In genomic region chr10:34206783-34207502, GRCm38 (mm10) we compare ENCODE assay signal across 8 mouse cellular contexts. TPM values are rescaled to one million over a fixed set of nuclear protein-coding genes. Genes with fewer than 3 reads are reported as not detected.
DNase-seq lines count a peak whose midpoint lies in the region; ATAC-seq and TF ChIP-seq lines count a peak whose summit lies in the region.

No protein-coding gene starts in this region.

- peak overlapping the region; percentile 79 for H3K4me2 ChIP-seq in forebrain, embryonic 13.5 days
- peak overlapping the region; percentile 85 for H3K4me2 ChIP-seq in heart, postnatal 0 days (ENCODE audit: low read depth, low read length)
- peak overlapping the region; percentile 82 for H3K4me2 ChIP-seq in neural tube, embryonic 13.5 days

- no peaks in the 10 kb centered on the region for H3K27me3 ChIP-seq in forebrain, embryonic 13.5 days
- no peaks in the 10 kb centered on the region for H3K27me3 ChIP-seq in heart, postnatal 0 days (ENCODE audit: control insufficient read depth, insufficient read depth, low read length)
- no peaks in the 10 kb centered on the region for H3K27me3 ChIP-seq in neural tube, embryonic 13.5 days

- no peaks in the 10 kb centered on the region for H3K9me3 ChIP-seq in forebrain, embryonic 13.5 days (replicated peaks)
- H3K9me3 ChIP-seq in heart, postnatal 0 days (replicated peaks; ENCODE audit: control insufficient read depth, low read length), result no peaks in the 10 kb centered on the region
- no peaks in the 10 kb centered on the region for H3K9me3 ChIP-seq in neural tube, embryonic 13.5 days

- no peaks in the 10 kb centered on the region for H3K36me3 ChIP-seq in forebrain, embryonic 13.5 days (ENCODE audit: poor library complexity, severe bottlenecking)
- no peaks in the 10 kb centered on the region for H3K36me3 ChIP-seq in heart, postnatal 0 days (replicated peaks; ENCODE audit: control insufficient read depth, insufficient read depth, low read length)
- H3K36me3 ChIP-seq in neural tube, embryonic 13.5 days, result no peaks in the 10 kb centered on the region

- TF ChIP-seq CTCF in heart, postnatal 0 days (IDR thresholded peaks at IDR 0.05; ENCODE audit: low read depth), result peak; percentile 26; the same call in 1 of the 2 replicates

- H3K27ac ChIP-seq in forebrain, embryonic 13.5 days, result peak overlapping the region; percentile 59
- H3K27ac ChIP-seq in heart, postnatal 0 days (ENCODE audit: low read depth), result peak overlapping the region; percentile 77
- peak overlapping the region; percentile 73 for H3K27ac ChIP-seq in neural tube, embryonic 13.5 days (replicated peaks)

- DNase-seq in CD8-positive naive resting alpha-beta T cell, adult 2 months (ENCODE audit: low read depth in 2 of 2, low spot score in 2 of 2), result peak; percentile 15 to 35
- DNase-seq in brain, adult 2 months (ENCODE audit: low read depth, low spot score), result peak; percentile 73
- peak; percentile 46 for DNase-seq in heart, postnatal 0 days (ENCODE audit: low spot score)
- peak; percentile 55 to 72 for DNase-seq in kidney, postnatal 25 days
- DNase-seq in lung, adult 18-20 months, result peak; percentile 60 to 64
- DNase-seq in testis, postnatal 14 days (ENCODE audit: low spot score), result peak; percentile 58

- peak overlapping the region; percentile 86 for H3K9ac ChIP-seq in forebrain, embryonic 13.5 days
- peak overlapping the region; percentile 73 for H3K9ac ChIP-seq in heart, postnatal 0 days (replicated peaks; ENCODE audit: low read depth, low read length)
- H3K9ac ChIP-seq in neural tube, embryonic 13.5 days, result peak overlapping the region; percentile 85

- TF ChIP-seq EP300 in heart, postnatal 0 days (IDR thresholded peaks at IDR 0.05; ENCODE audit: low read depth), result no peak

- H3K4me3 ChIP-seq in forebrain, embryonic 13.5 days, result peak overlapping the region; percentile 77
- peak overlapping the region; percentile 77 for H3K4me3 ChIP-seq in heart, postnatal 0 days (ENCODE audit: low read depth, low read length)
- H3K4me3 ChIP-seq in neural tube, embryonic 13.5 days, result peak overlapping the region; percentile 79

- ATAC-seq in forebrain, embryonic 13.5 days, result peak; percentile 97
- peak; percentile 90 for ATAC-seq in heart, postnatal 0 days (ENCODE audit: insufficient read depth, low read depth)
- ATAC-seq in neural tube, embryonic 13.5 days (ENCODE audit: low read depth), result peak; percentile 97

- peaks cover 3% of the 10 kb centered on the region for H3K4me1 ChIP-seq in forebrain, embryonic 13.5 days
- H3K4me1 ChIP-seq in heart, postnatal 0 days (ENCODE audit: control insufficient read depth, insufficient read depth), result no peaks in the 10 kb centered on the region
- H3K4me1 ChIP-seq in neural tube, embryonic 13.5 days (replicated peaks), result peaks cover 7% of the 10 kb centered on the region

- WGBS in forebrain, embryonic 13.5 days, result 1% methylated on average over 49 of the region's 65 CpGs
- WGBS in heart, postnatal 0 days, result under 1% methylated on average over 61 of the region's 65 CpGs
- under 1% methylated on average over 63 of the region's 65 CpGs for WGBS in neural tube, embryonic 13.5 days

RNA-seq across cellular contexts. Expression of gene Dse, which starts 0.6 kb away (rescaled TPM):
- polyA plus RNA-seq in forebrain, embryonic 13.5 days (2015; fragmentation: Nextera tagmentation; extraction: Ambion mirVana), result 4.6 and 4.9 TPM in 2 replicates
- total RNA-seq in heart, postnatal 0 days (2014; rRNA removed; ENCODE audit: low replicate concordance), result 19.5 and 36.9 TPM in 2 replicates
- 5.8 and 6.1 TPM in 2 replicates for polyA plus RNA-seq in heart, postnatal 0 days (2015; fragmentation: Nextera tagmentation; extraction: Ambion mirVana)
- polyA plus RNA-seq in neural tube, embryonic 13.5 days (2015; fragmentation: Nextera tagmentation; extraction: Ambion mirVana), result 9.5 and 10.0 TPM in 2 replicates

Comparison
In these comparisons a context has a peak if more than half of its experiments do, and no peak if none do; other contexts are left out.
1. Peak in every context shown above with its lines: DNase-seq, ATAC-seq, H3K4me3 ChIP-seq and H3K27ac ChIP-seq.